Mouse (Mus musculus): ENCODE measurements around the gene Cyp2c50.
"Not testable (repeated sequence)": the region's sequence is repeated elsewhere in the genome, so short reads cannot be mapped to it uniquely, and the experiment has no call there.

The Cyp2c50 gene

DNA sequence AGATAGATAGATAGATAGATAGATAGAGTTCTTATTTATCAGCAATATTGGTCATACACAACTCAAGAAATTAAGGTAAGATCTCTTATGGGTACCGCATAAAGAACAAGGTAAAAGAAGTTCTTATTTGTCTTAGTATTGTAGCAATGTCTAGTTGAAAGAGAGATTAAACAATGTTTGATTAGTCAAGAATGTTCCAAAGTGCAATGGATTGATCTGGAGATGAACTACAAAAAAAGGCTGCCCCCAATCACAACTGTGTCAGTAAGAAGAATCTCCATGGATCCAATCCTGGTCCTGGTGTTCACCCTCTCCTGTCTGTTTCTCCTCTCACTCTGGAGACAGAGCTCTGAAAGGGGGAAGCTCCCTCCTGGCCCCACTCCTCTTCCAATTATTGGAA is at the start of gene Cyp2c50:
TSS of gene Cyp2c50 (plus strand) at position 268 of the 400 bp plus-strand sequence.
- not testable (repeated sequence) for DNase-seq

DNA sequence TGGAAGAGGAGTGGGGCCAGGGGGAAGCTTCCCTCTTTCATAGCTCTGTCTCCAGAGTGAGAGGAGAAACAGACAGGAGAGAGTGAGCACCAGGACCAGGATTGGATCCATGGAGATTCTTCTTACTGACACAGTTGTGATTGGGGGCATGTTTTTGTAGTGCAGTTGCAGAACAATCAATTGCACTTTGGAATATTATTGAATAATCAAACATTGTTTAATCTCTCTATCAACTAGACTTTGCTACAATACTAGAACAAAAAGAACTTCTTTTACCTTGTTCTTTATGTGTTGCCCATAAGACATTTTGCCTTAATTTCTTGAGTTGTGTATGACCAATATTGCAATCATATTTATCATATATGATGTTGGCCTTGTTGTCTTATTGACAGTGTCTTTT is 15.8 kb upstream of the Cyp2c50 start, which contains the start of gene Cyp2c54:
TSS of gene Cyp2c54 (minus strand) at position 127 of the 400 bp plus-strand sequence.
- DNase-seq: no peak

DNA sequence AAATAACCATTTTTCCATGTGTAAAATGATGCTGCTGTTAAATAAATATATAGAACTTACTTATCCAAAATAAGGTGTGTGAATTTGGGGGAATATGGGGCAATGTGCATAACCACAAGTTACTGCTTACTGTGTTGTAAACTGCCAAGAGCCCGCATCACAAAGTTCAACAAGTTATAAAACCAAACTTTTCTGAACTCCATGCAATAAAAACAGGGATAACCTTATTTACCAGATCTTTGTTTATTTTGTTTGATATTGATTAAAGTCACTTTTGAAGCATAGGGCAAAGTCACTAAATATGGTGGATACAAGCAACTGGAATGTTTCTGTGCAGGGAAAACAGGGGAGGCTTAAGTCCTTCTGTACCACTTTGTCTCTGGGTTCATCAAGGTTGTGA is 1.1 kb upstream of the Cyp2c50 start:
- no peak for DNase-seq

DNA sequence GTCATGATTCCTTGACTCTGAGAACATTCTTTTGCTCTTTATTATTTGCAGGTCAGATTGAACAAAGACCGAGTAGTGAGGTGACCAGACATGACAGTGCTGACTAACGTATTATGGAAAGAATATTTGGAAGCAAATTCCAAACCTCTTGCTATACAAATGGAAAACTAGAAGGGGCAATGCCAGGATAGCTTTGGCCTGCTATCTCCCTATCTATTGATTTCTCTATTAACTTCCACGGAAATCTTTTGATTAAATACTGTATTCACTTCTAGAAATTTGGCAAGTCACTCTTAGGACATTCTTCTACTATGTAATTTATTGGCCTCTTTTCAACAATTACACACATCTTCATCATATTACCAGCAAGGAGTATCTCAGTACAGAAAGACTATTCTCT is 1.6 kb downstream of the Cyp2c50 start:
- no peak for DNase-seq

DNA sequence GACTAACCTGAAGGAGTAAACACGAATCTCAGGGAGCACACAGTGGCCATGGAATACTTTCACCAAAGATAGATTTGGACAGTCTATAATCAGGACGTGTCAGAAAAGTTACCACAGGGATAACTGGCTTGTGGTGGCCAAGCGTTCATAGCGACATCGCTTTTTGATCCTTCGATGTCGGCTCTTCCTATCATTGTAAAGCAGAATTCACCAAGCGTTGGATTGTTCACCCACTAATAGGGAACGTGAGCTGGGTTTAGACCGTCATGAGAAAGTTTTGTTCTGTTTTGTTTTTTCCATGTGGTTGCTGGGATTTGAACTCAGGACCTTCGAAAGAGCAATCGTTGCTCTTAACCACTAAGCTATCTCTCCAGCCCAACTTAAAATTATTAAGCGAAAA is 30.1 kb downstream of the Cyp2c50 start:
- not testable (repeated sequence) for DNase-seq

DNA sequence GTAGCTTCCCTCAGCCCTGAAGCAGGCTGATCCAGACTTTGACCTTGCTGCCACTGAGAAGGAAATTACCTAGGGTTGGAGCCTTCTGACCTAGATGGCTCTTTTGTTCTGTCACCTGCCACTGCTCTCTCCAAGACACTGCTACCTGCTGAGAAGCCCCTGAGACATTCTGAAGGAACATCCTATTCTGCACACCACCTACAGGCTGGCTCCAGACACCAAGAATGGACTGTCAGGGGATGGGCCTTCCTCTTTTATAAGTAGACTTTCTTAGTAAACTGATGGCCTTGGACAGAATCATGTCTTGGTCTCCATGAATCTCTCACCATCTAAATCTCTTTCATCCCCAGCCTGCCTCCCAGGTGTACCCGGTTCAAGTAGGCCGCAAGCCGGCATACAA is 35.7 kb downstream of the Cyp2c50 start:
- not testable (repeated sequence) for DNase-seq

DNA sequence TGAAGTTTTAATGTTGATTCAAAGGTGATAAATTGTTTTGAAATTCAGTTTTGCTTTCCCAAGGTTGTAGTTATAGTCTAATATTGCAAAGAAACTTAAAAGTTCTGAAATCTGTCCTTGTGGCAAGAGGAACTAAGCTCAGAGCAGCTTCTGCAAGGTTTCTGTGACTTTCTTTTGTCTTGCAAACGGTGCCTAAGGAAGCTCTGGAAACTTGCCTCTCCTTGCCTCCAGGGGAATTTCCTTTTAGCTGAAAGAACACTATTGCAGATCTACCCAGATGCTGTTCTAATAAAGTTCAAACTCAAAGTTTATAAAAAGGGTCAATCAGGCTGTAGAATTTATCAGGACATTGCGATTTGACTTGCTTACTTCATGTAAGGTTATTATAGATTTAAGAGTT is 37.5 kb downstream of the Cyp2c50 start:
- not testable (repeated sequence) for DNase-seq

All from right cerebral cortex, postnatal 14 days (tissue).